Mouse (Mus musculus) cerebellum, postnatal 25 days (tissue): ENCODE data around the gene Lancl2.
A peak's percentile ranks its signal among the peaks of the same experiment; 100 is the strongest.

ENCODE experiments used
- DNase-seq, 2 experiments: peaks; one replicate each; pipeline ENCODE4 v3.0.0; 2021; ENCODE audit warnings: mixed read lengths in 2 of 2

Lancl2 gene

GRCm38 (mm10) chr6:57702376-57702742, at the start of gene Lancl2:
TSS of gene Lancl2 (plus strand) at chr6:57702540.
- peak in 1 of 2 experiments; percentile 75 for DNase-seq

- no peak for DNase-seq
These were observed 41.0 kb upstream of the Lancl2 start for GRCm38 (mm10) chr6:57661295-57661694.

DNA sequence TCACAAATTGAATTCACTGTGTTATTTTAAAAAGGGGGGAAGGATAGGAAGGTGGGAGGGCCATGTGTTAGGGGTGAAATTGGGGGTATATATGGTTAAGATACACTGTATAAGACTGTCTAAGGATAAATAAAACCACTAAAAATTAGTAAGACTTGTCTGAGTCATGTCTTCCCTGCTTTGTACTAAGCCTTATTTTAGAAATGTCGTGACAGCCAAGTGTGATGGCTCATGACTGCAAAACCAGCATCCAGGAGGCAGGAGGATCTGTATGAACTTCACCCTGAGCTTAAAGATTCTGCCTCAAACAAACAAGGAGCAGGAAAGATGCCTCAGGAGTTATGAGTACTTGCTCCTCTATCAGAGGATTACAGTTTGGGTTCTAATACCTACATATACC, 18.2 kb upstream of the Lancl2 start:
- no peak for DNase-seq

- DNase-seq = peak; percentile 86 to 91
These were observed 10.7 kb upstream of the Lancl2 start, which contains the start of gene Pyurf for GRCm38 (mm10) chr6:57691467-57692261. TSS of gene Pyurf (minus strand) at chr6:57692078.

GRCm38 (mm10) chr6:57693116-57693515, 9.2 kb upstream of the Lancl2 start:
- DNase-seq = no peak

GRCm38 (mm10) chr6:57701686-57702085, 654 bp upstream of the Lancl2 start:
- no peak for DNase-seq

- DNase-seq = peak; percentile 98 to 99
These were observed 581 bp downstream of the Lancl2 start for GRCm38 (mm10) chr6:57702743-57703499.

- peak in 1 of 2 experiments; percentile 11 for DNase-seq
These were observed 1.4 kb downstream of the Lancl2 start for GRCm38 (mm10) chr6:57703703-57704102.

- DNase-seq = no peak
These were observed 4.4 kb downstream of the Lancl2 start for GRCm38 (mm10) chr6:57706721-57707120.

DNA sequence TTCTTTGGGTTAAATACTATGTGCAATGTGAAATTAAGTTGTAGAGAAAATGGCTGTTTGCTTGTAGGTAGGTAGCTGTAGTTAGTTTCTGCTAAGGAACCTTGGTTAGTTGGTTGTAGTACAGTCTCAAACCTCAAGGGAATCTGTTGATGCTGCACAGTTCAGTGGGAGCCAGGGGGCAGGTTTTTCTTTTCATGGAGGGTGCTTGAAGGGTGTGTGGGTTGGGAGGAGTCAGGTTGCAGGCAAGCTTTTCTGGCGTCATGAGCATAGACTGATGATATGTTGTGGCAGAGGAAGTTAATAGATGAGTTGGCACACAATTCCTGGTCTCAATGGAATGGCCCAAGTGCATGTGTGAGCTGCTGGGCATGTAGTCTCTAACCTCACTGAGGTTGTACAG, 9.4 kb downstream of the Lancl2 start:
- no peak for DNase-seq

- DNase-seq = no peak
These were observed 19.0 kb downstream of the Lancl2 start for GRCm38 (mm10) chr6:57721347-57721746.

DNA sequence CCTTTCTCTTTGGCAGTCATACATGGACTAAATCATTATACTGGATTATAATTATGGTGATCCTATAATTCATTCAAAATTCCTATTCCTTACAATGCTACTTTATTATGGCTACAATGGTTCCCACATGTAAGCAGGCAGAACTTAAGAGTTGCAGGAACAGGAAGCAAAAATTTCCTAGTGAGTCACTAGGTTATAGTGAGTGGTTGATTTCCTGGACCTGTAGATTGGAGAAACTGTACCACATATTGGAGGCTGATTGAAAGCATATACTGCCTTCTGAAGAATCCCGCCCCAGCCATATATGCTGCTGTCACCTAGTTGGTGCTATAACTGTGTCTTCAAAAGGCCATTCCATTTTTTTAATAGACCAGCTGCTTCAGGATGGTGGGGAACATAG, 40.4 kb downstream of the Lancl2 start:
- DNase-seq = no peak

GRCm38 (mm10) chr6:57743333-57743732, 41.0 kb downstream of the Lancl2 start:
- DNase-seq = peak in 1 of 2 experiments; percentile 20

GRCm38 (mm10) chr6:57744123-57744522, 41.8 kb downstream of the Lancl2 start:
- no peak for DNase-seq

DNA sequence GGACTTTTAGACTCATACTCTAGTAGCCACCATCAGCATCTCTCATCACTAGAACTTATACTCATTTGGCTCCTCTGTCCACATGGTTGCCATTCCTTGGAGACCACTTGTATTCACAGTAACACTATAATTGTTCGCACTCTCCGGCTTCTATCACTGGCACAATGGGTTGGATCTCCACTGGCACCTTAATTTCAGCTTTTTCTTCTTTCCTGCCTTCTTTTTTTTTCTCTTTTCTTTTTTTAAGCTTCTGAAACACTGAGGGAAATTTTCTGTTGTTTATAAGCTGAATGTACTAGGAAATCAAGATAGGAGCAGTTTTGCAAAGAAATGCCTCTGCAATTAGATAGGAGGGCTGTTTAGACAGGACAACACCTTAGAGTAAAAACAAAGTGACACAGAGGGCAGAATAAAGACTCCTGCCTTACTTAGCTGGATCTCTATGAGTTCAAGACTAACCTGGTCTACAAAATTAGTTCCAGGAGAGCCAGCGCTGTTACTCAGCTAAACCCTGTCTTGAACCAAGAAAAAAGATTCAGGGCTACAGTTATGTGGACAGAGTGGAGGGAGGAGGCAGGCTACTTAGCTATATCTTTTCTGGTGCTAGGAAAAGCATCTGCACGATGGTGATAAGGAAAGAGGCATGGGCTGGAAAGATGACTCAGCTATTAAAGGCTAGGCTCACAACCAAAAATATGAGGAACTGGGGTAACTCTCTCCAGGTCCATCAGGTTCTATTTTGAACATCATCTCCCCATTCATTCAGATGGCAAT, 42.8 kb downstream of the Lancl2 start:
- no peak for DNase-seq

DNA sequence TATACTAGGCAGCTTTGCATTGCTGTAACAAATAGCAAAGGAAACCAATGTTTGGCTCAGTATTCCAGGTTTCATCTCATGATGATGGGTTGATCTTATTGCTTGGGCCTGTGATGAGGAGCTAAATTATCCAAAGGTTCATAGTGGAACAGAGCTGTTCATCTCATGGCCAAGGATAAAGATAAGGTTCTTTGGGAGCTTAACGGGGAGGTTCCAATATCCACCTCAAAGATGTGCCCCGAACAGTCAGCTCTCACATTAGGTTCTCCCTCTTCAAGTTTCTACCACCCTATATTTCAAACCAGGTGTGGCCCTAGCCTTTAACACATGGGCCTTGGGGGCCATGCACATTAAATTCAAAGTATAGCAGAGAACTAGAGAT, 43.4 kb downstream of the Lancl2 start:
- DNase-seq = no peak

DNA sequence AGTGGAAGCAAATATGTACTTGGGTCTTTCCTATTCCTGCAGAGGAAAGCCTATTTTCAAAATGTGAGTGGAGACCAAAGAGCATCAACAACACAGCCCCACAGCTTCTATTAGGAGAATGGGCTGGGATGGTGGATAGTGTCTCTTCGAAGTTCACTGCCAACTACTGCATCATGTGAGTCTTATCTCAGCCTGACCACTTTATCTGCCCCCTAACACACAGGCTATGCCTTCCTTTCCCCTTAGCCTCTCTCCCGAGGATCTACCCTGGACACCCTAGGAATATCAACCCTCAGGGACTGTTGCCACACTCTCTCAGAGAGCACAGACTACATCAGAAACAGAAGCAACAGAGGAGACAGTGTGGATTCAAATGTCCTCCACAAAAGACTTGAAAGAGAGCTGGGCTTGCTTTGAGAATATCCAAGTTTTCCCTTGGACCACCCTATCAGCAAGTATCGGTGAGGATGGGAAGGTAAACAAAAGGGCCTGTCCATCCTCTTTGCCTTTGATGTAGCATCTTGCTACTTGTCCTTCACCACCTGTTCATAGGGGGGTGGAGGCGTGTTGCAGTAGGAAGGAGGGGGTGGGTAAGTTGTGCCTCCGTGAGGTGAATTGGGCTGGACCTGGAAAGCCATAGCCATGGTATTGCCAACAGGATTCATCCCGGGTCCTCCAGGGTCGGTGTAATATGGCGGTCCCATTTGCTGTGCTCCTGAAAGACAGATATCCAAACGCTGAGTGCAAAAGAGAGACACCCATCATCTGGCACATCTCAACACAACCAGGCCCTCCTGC, 51.8 kb downstream of the Lancl2 start:
- no peak for DNase-seq

- DNase-seq = no peak
These were observed 60.7 kb downstream of the Lancl2 start for GRCm38 (mm10) chr6:57763054-57763453.

GRCm38 (mm10) chr6:57765095-57765878, 62.9 kb downstream of the Lancl2 start:
- DNase-seq = peak; percentile 20 to 52

- DNase-seq = no peak
These were observed 63.9 kb downstream of the Lancl2 start for GRCm38 (mm10) chr6:57766287-57766686.

DNA sequence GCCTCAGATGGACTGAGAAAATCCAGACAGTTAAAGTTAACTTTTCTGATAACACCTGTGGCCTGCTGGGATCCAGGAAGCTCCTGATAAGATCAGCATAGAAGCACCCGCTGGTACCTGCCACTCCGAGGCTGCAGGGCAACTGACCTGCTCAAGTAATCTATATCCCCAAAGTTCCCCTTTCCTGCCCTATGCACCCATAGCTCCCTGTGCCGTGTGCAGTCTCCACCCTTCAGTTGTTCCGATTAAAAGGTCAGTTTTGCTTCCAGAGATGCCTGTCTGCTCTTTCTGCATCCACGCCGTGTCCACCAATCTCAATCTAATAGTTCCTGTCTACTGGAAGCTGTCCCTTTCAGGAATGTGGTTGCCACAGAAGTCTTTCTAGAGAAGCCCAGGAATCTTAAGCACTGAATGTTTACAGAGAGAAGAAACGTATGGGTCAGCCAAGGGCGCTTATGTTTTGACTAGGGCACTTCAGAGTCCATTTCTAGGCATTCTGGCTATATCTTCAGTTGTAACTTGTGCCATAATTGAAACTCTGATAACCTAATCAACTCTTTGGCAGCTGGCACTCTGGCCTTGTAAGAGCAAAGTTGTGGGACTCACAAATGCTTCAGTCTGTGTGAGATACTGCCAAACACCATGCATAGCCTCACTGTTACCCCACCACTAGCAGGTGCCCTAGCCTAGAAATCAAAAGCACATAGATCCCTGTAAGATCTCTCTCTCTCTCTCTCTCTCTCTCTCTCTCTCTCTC, 65.0 kb downstream of the Lancl2 start:
- no peak for DNase-seq
